Mouse (Mus musculus): ENCODE data around the gene Mcee. TPM values are rescaled to one million over a fixed set of nuclear protein-coding genes. Genes with fewer than 3 reads are reported as not detected.
A peak's percentile ranks its signal among the peaks of the same experiment; 100 is the strongest.

Mcee gene
- 54.8 and 56.8 TPM in 2 replicates for polyA plus RNA-seq (2014; fragmentation: Nextera tagmentation; extraction: Ambion mirVana)

DNA sequence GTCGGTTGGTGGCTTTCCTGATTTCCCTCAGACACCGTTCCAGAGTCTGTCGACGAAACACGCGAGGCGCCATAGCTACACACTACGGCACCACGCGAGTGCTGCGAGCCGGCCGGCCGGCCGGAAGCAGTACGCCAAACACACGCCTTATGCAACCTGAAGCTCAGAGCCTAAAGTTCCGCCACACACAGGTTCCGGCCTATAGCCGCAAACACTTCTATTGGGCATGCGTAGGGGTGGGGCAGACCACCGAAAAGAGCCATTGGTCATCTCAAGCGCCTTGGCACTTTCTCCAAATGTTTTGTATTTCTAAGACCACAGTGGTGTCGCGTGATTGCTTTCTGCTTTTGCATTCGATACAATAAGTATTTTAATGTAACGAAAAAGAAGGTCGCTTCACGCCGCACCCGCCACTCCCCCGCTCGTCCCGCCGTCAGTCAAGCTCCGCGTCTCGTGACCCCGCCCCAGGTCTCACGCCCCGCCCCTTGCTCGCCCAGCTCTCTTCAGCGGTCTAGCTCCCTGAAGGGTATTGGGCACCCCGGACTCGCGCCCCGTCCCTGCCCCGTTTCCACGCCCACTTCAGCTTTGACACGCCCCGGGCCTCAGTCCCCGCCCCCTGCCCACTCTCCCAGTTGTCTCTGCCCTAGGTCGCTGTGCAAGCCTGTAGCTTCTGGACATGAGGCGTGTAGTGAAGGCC lies at the start of gene Mcee, which contains the start of gene Mphosph10:
Gene Mcee, plus strand, starts transcription at position 486 of the 697 bp plus-strand sequence.
Gene Mphosph10, minus strand, starts transcription at position 147 of the 697 bp plus-strand sequence.
- TF ChIP-seq CTCF (IDR thresholded peaks at IDR 0.05; ENCODE audit: low read depth) = 0 out of 2 replicates have a peak, but pooled peaks have one; percentile 2
- Histone ChIP-seq H3K4me3 (ENCODE audit: low read depth, low read length) (peak within 1 kb of the TSS; percentile 74), H3K9me3 (ENCODE audit: low read depth, low read length) (no peaks in the 10 kb centered on the region), H3K4me2 (peak within 1 kb of the TSS; percentile 72), H3K27ac (ENCODE audit: low read depth) (peak within 1 kb of the TSS; percentile 69; the same call in 1 of the 2 replicates), H3K4me1 (ENCODE audit: insufficient read depth) (no peaks in the 10 kb centered on the region; the same call in 1 of the 2 replicates), H3K27me3 (ENCODE audit: insufficient read depth, low read length) (no peaks in the 10 kb centered on the region), H3K36me3 (ENCODE audit: insufficient read depth) (peaks cover 21% of the 10 kb centered on the region), H3K9ac (peak within 1 kb of the TSS; percentile 81)
- ATAC-seq (ENCODE audit: insufficient read depth) (peak; percentile 99), DNase-seq (peak; percentile 95)
- WGBS = under 1% methylated on average over 54 of the region's 54 CpGs

DNA sequence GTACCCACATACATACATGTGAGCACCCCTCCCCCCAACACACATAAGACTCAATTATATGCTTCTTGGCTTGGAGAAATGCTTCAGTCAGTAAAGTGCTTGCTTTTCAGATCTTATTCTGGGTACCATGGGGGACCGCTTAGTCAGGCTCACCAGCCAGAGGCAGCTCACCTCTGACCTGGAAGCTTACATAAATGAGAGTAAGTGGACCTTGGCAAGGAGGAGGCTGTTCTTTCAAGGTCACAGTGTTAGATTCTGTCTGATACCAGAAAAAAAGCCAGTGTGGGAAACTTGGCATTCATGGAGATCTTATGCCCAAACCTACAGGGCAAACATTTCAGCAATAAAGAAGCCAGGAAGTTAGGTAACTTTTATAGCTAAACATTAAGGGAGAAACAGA lies 44.6 kb upstream of the Mcee start:
- H3K9me3 ChIP-seq (ENCODE audit: low read depth, low read length) = no peaks in the 10 kb centered on the region
- H3K27ac ChIP-seq (ENCODE audit: low read depth) = no peak overlapping the region
- no peak overlapping the region for H3K4me2 ChIP-seq
- H3K9ac ChIP-seq = no peak overlapping the region
- peaks cover 32% of the 10 kb centered on the region for H3K36me3 ChIP-seq (ENCODE audit: insufficient read depth)
- no peak for ATAC-seq (ENCODE audit: insufficient read depth)
- H3K27me3 ChIP-seq (ENCODE audit: insufficient read depth, low read length) = no peaks in the 10 kb centered on the region
- 88% methylated on average over 1 of the region's 1 CpGs for WGBS
- H3K4me1 ChIP-seq (ENCODE audit: insufficient read depth) = no peaks in the 10 kb centered on the region
- TF ChIP-seq CTCF (IDR thresholded peaks at IDR 0.05; ENCODE audit: low read depth) = no peak
- no peak for DNase-seq
- H3K4me3 ChIP-seq (ENCODE audit: low read depth, low read length) = no peak overlapping the region

DNA sequence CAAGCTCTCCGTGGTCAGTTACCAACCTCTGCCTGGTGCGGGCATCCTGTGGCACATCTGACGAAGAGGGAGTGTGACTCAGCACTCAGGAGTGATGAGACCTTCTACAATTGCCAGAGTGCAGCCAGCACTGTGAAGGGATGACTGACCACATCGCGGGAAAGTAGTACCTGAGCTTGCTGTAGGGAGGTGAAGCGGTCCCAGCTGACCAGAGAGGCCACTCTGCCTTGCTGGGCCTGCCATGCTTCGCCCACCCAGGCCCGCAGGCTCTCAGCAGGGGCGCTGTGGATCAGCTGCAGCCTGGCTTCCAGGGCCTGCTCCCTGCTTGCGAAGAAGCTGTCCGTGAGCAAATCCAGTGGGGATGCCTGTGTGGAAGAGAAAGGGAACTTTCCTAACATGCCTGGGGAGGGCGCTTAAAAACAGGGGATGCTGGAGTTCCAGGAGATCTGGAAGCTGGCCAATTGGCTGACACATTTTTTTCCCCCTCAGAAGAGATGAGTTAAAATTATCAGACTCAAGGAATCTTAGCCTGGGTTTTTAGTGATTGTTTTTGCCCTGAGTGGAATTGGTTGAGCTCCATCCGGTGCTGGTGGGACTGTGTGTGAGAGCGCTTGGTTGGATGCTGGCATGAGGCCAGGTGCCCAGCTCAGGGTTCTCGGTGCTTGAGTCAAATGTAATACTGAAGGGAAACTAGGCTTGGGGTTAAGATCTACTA lies 43.1 kb upstream of the Mcee start:
- H3K36me3 ChIP-seq (ENCODE audit: insufficient read depth) = peaks cover 44% of the 10 kb centered on the region

DNA sequence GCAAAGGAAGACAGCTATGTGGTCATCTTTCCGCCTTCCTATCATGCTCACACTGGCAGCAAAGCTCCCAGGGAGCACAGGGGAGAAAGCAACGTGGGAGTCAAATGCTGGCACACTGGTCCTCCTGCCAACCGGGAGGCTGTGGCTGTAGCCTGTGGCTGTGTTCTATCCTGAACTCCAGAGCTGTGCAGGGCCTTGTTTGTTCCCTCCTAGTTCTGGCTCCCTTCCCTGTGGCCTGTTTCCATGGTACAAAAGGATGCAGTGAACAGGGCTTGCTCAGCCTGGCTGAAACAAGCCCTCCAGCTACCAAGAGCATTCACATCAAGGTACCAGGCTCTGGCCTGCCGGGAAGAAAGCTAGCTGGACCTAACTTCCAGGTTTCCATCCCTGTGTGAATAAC lies 41.3 kb upstream of the Mcee start:
- no peak overlapping the region for H3K9ac ChIP-seq
- DNase-seq (no peak), ATAC-seq (ENCODE audit: insufficient read depth) (no peak)
- no peaks in the 10 kb centered on the region for H3K4me1 ChIP-seq (ENCODE audit: insufficient read depth)
- H3K27ac ChIP-seq (ENCODE audit: low read depth) = no peak overlapping the region
- no peak overlapping the region for H3K4me2 ChIP-seq
- 78% methylated on average over 4 of the region's 4 CpGs for WGBS
- no peak for TF ChIP-seq CTCF (IDR thresholded peaks at IDR 0.05; ENCODE audit: low read depth)
- no peaks in the 10 kb centered on the region for H3K9me3 ChIP-seq (ENCODE audit: low read depth, low read length)
- no peaks in the 10 kb centered on the region for H3K27me3 ChIP-seq (ENCODE audit: insufficient read depth, low read length)
- no peak overlapping the region for H3K4me3 ChIP-seq (ENCODE audit: low read depth, low read length)
- H3K36me3 ChIP-seq (ENCODE audit: insufficient read depth) = peaks cover 40% of the 10 kb centered on the region

More for the DNA sequence above, 43.1 kb upstream of the Mcee start:
- TF ChIP-seq CTCF (IDR thresholded peaks at IDR 0.05; ENCODE audit: low read depth) = no peak
- no peak overlapping the region for H3K4me2 ChIP-seq
- ATAC-seq (ENCODE audit: insufficient read depth) = peak; percentile 44; the same call in 1 of the 2 replicates
- 77% methylated on average over 15 of the region's 15 CpGs for WGBS
- peak; percentile 46 for DNase-seq
- H3K4me1 ChIP-seq (ENCODE audit: insufficient read depth) = no peaks in the 10 kb centered on the region
- no peaks in the 10 kb centered on the region for H3K27me3 ChIP-seq (ENCODE audit: insufficient read depth, low read length)
- H3K27ac ChIP-seq (ENCODE audit: low read depth) = no peak overlapping the region
- no peak overlapping the region for H3K4me3 ChIP-seq (ENCODE audit: low read depth, low read length)
- no peak overlapping the region for H3K9ac ChIP-seq
- no peaks in the 10 kb centered on the region for H3K9me3 ChIP-seq (ENCODE audit: low read depth, low read length)

DNA sequence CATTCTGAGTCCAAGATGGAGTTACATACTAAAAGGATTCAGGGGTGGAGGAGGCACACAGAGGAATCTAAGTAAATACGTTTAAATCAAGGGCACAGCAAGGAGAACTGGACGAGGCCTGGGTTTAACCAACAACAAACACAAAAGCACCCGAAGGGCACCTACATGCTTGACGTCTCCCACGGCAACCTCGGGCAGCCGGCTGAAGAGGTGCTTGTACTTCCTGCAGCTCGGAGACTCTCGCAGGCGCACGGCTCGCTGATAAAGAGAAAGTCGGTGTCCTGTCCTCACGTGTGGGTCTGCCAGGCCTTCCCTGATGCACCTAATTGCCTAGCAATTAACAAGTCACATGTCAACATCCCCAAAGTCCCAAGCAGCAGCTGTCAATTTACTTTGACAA lies 38.2 kb upstream of the Mcee start:
- Histone ChIP-seq H3K27me3 (ENCODE audit: insufficient read depth, low read length) (no peaks in the 10 kb centered on the region), H3K36me3 (ENCODE audit: insufficient read depth) (peaks cover 49% of the 10 kb centered on the region), H3K4me1 (ENCODE audit: insufficient read depth) (no peaks in the 10 kb centered on the region), H3K4me2 (no peak overlapping the region), H3K9ac (no peak overlapping the region), H3K9me3 (ENCODE audit: low read depth, low read length) (no peaks in the 10 kb centered on the region), H3K4me3 (ENCODE audit: low read depth, low read length) (no peak overlapping the region), H3K27ac (ENCODE audit: low read depth) (no peak overlapping the region)
- WGBS = 59% methylated on average over 14 of the region's 14 CpGs
- no peak for ATAC-seq (ENCODE audit: insufficient read depth)
- no peak for DNase-seq
- TF ChIP-seq CTCF (IDR thresholded peaks at IDR 0.05; ENCODE audit: low read depth) = no peak

DNA sequence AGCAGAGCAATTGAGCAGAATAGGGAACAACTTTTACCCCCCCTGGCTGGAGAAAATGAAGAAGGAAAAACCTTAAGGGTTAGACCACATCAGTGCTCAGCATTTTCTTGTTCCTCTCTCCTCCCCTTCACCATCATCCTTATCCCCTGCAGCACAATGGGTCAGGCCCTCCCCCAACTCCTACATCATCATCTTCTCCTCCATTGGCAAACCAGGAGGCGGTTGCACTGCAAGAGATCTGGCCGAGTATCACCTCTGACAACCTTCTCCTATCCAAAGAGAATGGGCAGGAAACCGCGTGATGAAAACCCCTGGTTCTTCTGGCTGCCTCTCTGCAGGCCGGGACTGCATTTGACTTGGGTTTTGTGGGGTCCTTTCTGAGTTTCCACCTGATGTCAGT lies 35.7 kb upstream of the Mcee start:
- Histone ChIP-seq H3K36me3 (ENCODE audit: insufficient read depth) (peaks cover 67% of the 10 kb centered on the region), H3K4me1 (ENCODE audit: insufficient read depth) (no peaks in the 10 kb centered on the region), H3K9ac (no peak overlapping the region), H3K4me2 (no peak overlapping the region), H3K9me3 (ENCODE audit: low read depth, low read length) (no peaks in the 10 kb centered on the region), H3K27ac (ENCODE audit: low read depth) (no peak overlapping the region), H3K27me3 (ENCODE audit: insufficient read depth, low read length) (no peaks in the 10 kb centered on the region), H3K4me3 (ENCODE audit: low read depth, low read length) (no peak overlapping the region)
- 90% methylated on average over 5 of the region's 5 CpGs for WGBS
- no peak for ATAC-seq (ENCODE audit: insufficient read depth)
- no peak for DNase-seq
- TF ChIP-seq CTCF (IDR thresholded peaks at IDR 0.05; ENCODE audit: low read depth) = no peak

DNA sequence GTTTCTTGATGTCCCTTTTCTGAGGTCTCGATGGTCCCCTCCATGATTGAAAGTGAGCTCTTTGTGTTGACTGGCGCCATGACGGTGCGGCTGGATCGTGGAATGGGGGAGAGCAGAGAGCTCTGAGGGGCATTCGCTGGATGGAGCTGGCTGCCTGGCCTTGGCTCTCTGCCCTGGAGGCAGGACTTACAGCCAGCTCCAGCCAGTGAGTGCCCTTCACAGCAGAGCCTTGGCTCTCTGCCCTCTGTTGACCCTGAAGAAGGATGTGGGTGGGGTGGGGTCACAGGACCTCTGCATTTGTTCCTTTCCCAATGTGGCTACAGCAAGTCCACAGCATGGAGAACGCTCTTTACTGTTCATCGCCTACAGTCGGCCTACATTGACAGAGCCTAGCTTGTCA lies 35.0 kb upstream of the Mcee start:
- Histone ChIP-seq H3K27ac (ENCODE audit: low read depth) (no peak overlapping the region), H3K4me1 (ENCODE audit: insufficient read depth) (no peaks in the 10 kb centered on the region), H3K9ac (no peak overlapping the region), H3K27me3 (ENCODE audit: insufficient read depth, low read length) (no peaks in the 10 kb centered on the region), H3K4me2 (no peak overlapping the region), H3K4me3 (ENCODE audit: low read depth, low read length) (no peak overlapping the region), H3K36me3 (ENCODE audit: insufficient read depth) (peaks cover 69% of the 10 kb centered on the region), H3K9me3 (ENCODE audit: low read depth, low read length) (no peaks in the 10 kb centered on the region)
- DNase-seq (peak; percentile 9), ATAC-seq (ENCODE audit: insufficient read depth) (no peak)
- 91% methylated on average over 9 of the region's 9 CpGs for WGBS
- no peak for TF ChIP-seq CTCF (IDR thresholded peaks at IDR 0.05; ENCODE audit: low read depth)

All from lung, embryonic 14.5 days (tissue).